Mouse (Mus musculus): ENCODE measurements around the gene Mcl1. TPM values are rescaled to one million over a fixed set of nuclear protein-coding genes. Genes with fewer than 3 reads are reported as not detected.

Mcl1 gene
- polyA plus RNA-seq, 1 experiment: 46.4 TPM

DNA sequence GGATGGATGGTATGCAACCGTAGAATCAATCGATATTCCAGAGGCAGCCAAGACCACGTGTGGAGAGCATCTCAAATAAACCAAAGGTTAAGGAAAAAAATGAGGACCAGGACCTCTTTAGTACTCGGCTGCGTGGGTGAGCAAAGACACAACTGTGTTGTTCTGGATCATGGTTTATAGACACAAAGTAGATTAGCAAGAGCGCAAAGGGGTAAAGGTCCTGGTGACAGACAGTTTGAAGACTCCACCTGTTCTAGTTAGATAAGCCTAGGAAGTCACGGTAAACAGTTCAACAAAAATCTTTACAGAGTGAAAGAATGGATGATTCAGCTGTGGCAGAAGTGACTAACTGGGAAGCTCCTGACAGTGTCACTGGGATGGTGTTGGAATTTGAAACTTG lies 15.5 kb upstream of the Mcl1 start:
- Histone ChIP-seq H3K27me3 (ENCODE audit: control insufficient read depth, insufficient read depth, insufficient read length) (no peaks in the 10 kb centered on the region), H3K79me2 (ENCODE audit: control insufficient read depth, insufficient read depth) (no peaks in the 10 kb centered on the region), H3K36me3 (ENCODE audit: control insufficient read depth, insufficient read depth) (peaks cover 10% of the 10 kb centered on the region), H3K4me3 (ENCODE audit: insufficient read depth, poor library complexity, severe bottlenecking) (no peak overlapping the region), H3ac (ENCODE audit: control insufficient read depth, insufficient read length, low read depth) (no peak overlapping the region), H3K79me3 (ENCODE audit: low read depth) (no peaks in the 10 kb centered on the region)
- TF ChIP-seq CTCF (IDR thresholded peaks at IDR 0.05; ENCODE audit: control insufficient read depth, insufficient read depth, insufficient read length) (no peak), MYOD1 (IDR thresholded peaks at IDR 0.05; ENCODE audit: control insufficient read depth, insufficient read length, low read depth) (no peak), CEBPB (IDR thresholded peaks at IDR 0.05; ENCODE audit: low read depth) (no peak), MYOG (IDR thresholded peaks at IDR 0.05; ENCODE audit: control insufficient read depth, extremely low read depth, insufficient read length) (no peak), USF1 (IDR thresholded peaks at IDR 0.05; ENCODE audit: low read depth) (no peak), FOSL1 (IDR thresholded peaks at IDR 0.05; ENCODE audit: insufficient read depth, low read length, poor library complexity, severe bottlenecking) (no peak)

DNA sequence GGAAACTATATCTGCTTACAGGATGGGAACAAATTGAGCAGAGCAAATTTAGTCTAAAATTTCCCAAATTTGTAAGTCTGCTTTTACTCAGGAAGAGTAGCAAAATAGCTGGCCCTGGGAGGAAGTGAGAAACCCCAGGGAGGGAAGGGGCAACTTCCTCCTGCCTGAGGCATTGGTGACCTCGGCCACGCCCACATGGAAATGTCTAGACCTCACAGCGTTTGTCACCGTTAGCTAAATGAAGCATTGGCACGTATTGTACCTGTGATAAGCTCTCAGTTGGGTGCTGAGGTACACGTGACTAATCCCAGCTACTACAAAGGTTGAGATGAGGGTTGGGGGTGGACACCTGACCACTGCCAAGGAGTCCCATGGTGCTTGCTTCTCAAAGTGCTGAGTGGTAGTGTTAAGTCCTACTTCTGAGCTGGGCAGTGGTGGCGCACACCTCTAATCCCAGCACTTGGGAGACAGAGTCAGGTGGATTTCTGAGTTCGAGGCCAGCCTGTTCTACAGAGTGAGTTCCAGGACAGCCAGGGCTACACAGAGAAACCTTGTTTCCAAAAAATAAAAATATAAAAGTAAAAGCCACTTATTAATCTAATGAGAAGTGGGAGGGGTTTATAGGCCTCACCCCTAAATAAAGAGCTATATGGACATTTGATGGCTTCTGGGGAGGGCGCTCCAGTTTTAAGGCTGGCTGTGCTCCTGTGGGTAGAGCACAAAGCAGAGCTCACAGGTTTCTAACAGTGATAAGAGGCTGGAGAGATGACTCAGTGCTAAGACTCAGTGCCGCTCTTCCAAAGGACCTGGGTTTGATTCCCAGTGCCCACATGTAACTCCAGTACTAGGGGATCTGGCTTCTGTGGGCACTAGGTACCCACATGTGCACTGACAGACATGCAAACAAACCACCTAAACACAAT lies 13.0 kb upstream of the Mcl1 start:
- Histone ChIP-seq H3K79me3 (ENCODE audit: low read depth) (no peaks in the 10 kb centered on the region), H3K36me3 (ENCODE audit: control insufficient read depth, insufficient read depth) (no peaks in the 10 kb centered on the region), H3ac (ENCODE audit: control insufficient read depth, insufficient read length, low read depth) (no peak overlapping the region), H3K4me3 (ENCODE audit: insufficient read depth, poor library complexity, severe bottlenecking) (no peak overlapping the region), H3K79me2 (ENCODE audit: control insufficient read depth, insufficient read depth) (no peaks in the 10 kb centered on the region), H3K27me3 (ENCODE audit: control insufficient read depth, insufficient read depth, insufficient read length) (no peaks in the 10 kb centered on the region)
- no peak for TF ChIP-seq FOSL1 (IDR thresholded peaks at IDR 0.05; ENCODE audit: insufficient read depth, low read length, poor library complexity, severe bottlenecking)
- no peak for TF ChIP-seq CEBPB (IDR thresholded peaks at IDR 0.05; ENCODE audit: low read depth)
- no peak for TF ChIP-seq MAX (IDR thresholded peaks at IDR 0.05)
- TF ChIP-seq MYOG (IDR thresholded peaks at IDR 0.05; ENCODE audit: control insufficient read depth, extremely low read depth, insufficient read length): no peak
- no peak for TF ChIP-seq CTCF (IDR thresholded peaks at IDR 0.05; ENCODE audit: control insufficient read depth, insufficient read depth, insufficient read length)
- no peak for TF ChIP-seq MYOD1 (IDR thresholded peaks at IDR 0.05; ENCODE audit: control insufficient read depth, insufficient read length, low read depth)
- TF ChIP-seq USF1 (IDR thresholded peaks at IDR 0.05; ENCODE audit: low read depth): no peak

DNA sequence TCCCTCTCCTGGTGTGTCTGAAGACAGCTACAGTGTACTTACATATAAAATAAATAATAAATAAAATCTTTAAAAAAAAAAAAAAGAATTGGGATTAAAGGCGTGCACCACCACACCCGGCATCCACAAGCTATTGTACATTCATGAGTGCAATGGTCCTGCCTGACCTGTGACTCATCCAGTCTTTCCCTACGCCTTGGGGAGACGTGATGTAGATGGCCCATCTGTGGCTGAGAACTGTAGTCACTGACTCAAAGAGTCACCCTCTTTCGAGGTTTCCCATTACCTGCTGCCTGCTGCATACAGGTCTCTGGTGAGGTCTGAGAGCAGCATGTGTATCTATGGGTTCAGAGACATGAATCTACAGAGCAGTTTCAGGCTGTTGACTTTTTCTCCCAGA lies 10.6 kb upstream of the Mcl1 start:
- Histone ChIP-seq H3K4me3 (ENCODE audit: insufficient read depth, poor library complexity, severe bottlenecking) (no peak overlapping the region), H3K36me3 (ENCODE audit: control insufficient read depth, insufficient read depth) (no peaks in the 10 kb centered on the region), H3K27me3 (ENCODE audit: control insufficient read depth, insufficient read depth, insufficient read length) (no peaks in the 10 kb centered on the region), H3K79me3 (ENCODE audit: low read depth) (no peaks in the 10 kb centered on the region), H3ac (ENCODE audit: control insufficient read depth, insufficient read length, low read depth) (no peak overlapping the region), H3K79me2 (ENCODE audit: control insufficient read depth, insufficient read depth) (no peaks in the 10 kb centered on the region)
- no peak for TF ChIP-seq USF1 (IDR thresholded peaks at IDR 0.05; ENCODE audit: low read depth)
- TF ChIP-seq CEBPB (IDR thresholded peaks at IDR 0.05; ENCODE audit: low read depth): no peak
- TF ChIP-seq MAX (IDR thresholded peaks at IDR 0.05): no peak
- TF ChIP-seq MYOD1 (IDR thresholded peaks at IDR 0.05; ENCODE audit: control insufficient read depth, insufficient read length, low read depth): no peak
- no peak for TF ChIP-seq FOSL1 (IDR thresholded peaks at IDR 0.05; ENCODE audit: insufficient read depth, low read length, poor library complexity, severe bottlenecking)
- no peak for TF ChIP-seq CTCF (IDR thresholded peaks at IDR 0.05; ENCODE audit: control insufficient read depth, insufficient read depth, insufficient read length)
- TF ChIP-seq MYOG (IDR thresholded peaks at IDR 0.05; ENCODE audit: control insufficient read depth, extremely low read depth, insufficient read length): no peak

DNA sequence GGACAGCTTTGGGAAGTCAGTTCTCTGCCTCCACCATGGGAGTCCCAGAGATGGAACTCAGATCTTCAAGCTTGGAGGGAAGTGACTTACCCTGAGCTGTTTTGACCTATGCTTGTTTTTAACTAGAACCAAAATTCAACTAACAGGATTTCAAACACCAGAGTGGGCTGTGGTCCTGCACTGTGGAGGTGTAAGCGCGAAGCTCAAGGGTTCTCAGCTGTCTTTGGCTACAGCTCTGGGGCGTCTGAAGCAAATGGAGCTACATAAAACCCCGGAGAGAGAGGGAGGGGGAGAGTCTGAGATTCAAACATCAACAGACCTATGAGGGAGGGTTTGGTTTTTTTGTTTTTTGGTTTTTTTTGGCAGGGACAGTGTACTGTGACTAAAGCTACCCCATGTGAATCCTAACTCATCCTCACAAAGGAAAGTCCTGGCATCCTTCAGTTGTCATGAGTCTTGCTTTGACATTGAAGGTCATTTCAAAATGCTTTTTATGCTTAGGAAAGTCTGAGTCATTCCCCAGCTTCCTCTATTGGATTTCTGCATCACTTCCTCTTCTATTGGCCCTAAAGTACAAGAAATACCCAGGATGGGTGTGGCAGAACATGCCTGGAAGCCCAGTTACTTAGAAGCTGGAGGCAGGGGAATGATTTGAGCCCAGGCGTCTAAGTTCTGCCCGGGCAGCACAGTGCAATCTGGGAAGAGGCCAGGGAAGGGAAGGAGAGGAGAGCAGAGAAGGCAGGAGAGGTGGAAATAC lies 8.1 kb upstream of the Mcl1 start:
- Histone ChIP-seq H3K27me3 (ENCODE audit: control insufficient read depth, insufficient read depth, insufficient read length) (no peaks in the 10 kb centered on the region), H3K4me3 (ENCODE audit: insufficient read depth, poor library complexity, severe bottlenecking) (no peak overlapping the region), H3K79me3 (ENCODE audit: low read depth) (no peaks in the 10 kb centered on the region), H3ac (ENCODE audit: control insufficient read depth, insufficient read length, low read depth) (no peak overlapping the region), H3K36me3 (ENCODE audit: control insufficient read depth, insufficient read depth) (no peaks in the 10 kb centered on the region), H3K79me2 (ENCODE audit: control insufficient read depth, insufficient read depth) (no peaks in the 10 kb centered on the region)
- TF ChIP-seq MYOG (IDR thresholded peaks at IDR 0.05; ENCODE audit: control insufficient read depth, extremely low read depth, insufficient read length) (no peak), USF1 (IDR thresholded peaks at IDR 0.05; ENCODE audit: low read depth) (no peak), CEBPB (IDR thresholded peaks at IDR 0.05; ENCODE audit: low read depth) (no peak), MYOD1 (IDR thresholded peaks at IDR 0.05; ENCODE audit: control insufficient read depth, insufficient read length, low read depth) (no peak), CTCF (IDR thresholded peaks at IDR 0.05; ENCODE audit: control insufficient read depth, insufficient read depth, insufficient read length) (no peak), FOSL1 (IDR thresholded peaks at IDR 0.05; ENCODE audit: insufficient read depth, low read length, poor library complexity, severe bottlenecking) (peak; percentile 72), MAX (IDR thresholded peaks at IDR 0.05) (no peak)

DNA sequence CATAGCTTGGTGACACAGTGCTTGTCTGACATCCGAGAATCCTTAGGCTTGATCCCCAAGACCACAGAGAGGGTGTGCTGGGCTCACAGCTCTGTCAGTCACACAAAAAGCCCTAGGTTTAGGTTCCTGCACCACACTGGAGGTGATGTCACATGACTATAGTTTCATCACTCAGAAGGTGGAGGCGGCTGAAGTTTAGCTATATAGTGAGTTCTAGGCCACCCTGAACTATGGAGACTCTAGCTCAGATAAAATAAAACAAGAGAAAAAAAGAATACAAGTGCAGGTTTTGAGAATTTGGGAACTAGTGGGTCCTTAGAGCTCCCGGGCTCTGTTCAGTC lies 7.6 kb upstream of the Mcl1 start:
- Histone ChIP-seq H3K27me3 (ENCODE audit: control insufficient read depth, insufficient read depth, insufficient read length) (no peaks in the 10 kb centered on the region), H3K4me3 (ENCODE audit: insufficient read depth, poor library complexity, severe bottlenecking) (no peak overlapping the region), H3ac (ENCODE audit: control insufficient read depth, insufficient read length, low read depth) (no peak overlapping the region), H3K79me3 (ENCODE audit: low read depth) (no peaks in the 10 kb centered on the region), H3K79me2 (ENCODE audit: control insufficient read depth, insufficient read depth) (no peaks in the 10 kb centered on the region), H3K36me3 (ENCODE audit: control insufficient read depth, insufficient read depth) (no peaks in the 10 kb centered on the region)
- TF ChIP-seq USF1 (IDR thresholded peaks at IDR 0.05; ENCODE audit: low read depth) (peak; percentile 76), FOSL1 (IDR thresholded peaks at IDR 0.05; ENCODE audit: insufficient read depth, low read length, poor library complexity, severe bottlenecking) (no peak), MYOG (IDR thresholded peaks at IDR 0.05; ENCODE audit: control insufficient read depth, extremely low read depth, insufficient read length) (no peak)

All from C2C12 (cell line).